Mouse (Mus musculus) layer of hippocampus, adult 9-10 months (tissue): ENCODE results near the gene Tbc1d16.

ENCODE experiments used
- DNase-seq: peaks from one replicate; pipeline ENCODE4 v3.0.0; 2022; ENCODE audit warnings: low spot score

Tbc1d16 gene

DNA sequence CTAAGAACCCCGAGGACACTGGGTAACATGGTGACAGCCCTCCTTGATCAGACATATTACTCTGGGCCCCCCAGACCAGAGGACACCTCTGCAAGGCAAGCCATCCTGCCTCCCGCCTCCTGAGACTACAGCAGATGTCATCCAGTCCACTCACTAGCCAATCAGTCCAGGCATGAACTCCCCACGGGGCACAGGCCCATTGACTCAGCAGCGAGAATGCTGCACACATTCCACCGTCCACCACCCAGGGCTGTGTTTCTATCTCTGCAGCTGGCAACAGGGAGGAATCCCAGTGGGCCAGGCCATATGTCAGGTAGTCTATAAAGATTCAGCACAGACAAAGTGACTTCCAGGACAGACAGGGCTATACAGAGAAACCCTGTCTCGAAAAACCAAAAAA, 20.3 kb downstream of the Tbc1d16 start:
- DNase-seq, result no peak

DNA sequence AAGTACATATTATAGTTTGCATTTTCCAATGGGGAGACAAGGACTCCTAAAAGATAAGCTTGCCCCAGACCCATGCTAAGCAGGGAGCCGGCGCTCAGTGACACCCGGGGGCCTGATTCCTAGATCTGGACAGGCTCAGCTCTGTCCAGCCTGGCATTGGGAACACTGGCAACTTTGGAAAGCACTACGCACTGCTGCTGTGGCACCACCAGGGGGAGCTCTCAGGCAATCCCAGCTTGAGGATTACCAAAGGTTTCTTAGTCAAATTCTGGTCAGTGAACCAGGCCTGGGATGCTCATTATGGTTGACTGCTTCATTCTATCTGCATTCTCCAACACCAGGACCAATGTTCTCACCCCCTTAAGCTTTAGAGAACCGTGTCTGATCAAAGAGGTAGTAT, 21.7 kb downstream of the Tbc1d16 start:
- DNase-seq, result no peak

DNA sequence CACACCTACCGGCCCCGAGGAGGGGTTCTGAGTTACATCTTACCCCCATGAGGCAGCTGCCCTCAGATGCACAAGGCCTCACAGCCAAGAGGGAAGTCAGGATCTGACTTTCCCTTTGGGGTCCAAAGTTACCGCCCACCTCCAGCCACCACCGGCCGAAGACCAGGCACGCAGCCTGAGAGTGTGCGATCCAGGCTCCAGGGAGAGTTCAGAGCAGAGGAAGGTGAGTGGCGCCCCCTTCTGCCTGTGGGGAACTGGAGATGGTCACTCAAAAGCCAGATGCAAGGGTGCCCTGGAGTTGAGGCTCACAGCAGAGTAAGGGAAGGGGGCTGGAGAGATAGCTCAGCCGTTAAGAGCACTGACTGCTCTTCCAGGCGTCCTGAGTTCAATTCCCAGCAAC, 22.6 kb downstream of the Tbc1d16 start:
- DNase-seq, result no peak

DNA sequence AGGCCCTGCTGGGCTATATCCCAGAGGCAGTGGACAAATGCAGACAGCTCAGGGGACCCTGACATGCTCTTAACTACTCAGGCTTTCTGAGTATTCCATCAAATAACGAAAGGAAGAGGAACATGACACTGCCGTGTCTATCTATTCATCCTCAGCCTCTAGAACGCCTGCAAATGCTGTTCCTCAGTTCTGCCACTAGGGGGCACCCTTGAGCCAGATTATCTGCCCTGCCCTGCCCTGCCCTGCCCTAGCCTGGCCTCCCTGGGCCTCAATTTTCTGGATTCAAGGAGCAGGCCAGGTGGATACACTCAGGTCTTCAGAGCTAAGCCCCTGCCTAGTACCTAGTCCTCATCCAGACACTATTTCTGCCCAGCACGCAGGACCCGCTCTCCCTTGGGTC, 24.9 kb downstream of the Tbc1d16 start:
- DNase-seq, result no peak

DNA sequence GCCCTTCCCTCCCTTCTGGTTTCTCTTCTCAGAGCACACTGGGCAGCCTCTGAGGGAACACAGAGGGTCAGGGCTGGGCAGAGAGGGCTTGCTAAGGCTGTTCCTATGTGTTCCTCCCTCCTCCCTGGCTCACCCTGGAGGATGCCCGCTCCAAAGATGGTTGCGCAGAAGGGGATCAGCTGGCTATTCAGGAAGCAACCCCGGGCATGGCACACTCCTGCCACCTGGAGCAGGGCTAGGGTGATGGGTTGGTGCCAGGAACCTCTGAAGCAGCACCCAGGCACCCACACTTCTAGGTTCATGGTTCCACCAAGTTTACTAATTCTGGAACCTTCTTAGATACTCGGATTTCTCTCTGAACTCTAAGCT, 29.1 kb downstream of the Tbc1d16 start:
- no peak for DNase-seq

DNA sequence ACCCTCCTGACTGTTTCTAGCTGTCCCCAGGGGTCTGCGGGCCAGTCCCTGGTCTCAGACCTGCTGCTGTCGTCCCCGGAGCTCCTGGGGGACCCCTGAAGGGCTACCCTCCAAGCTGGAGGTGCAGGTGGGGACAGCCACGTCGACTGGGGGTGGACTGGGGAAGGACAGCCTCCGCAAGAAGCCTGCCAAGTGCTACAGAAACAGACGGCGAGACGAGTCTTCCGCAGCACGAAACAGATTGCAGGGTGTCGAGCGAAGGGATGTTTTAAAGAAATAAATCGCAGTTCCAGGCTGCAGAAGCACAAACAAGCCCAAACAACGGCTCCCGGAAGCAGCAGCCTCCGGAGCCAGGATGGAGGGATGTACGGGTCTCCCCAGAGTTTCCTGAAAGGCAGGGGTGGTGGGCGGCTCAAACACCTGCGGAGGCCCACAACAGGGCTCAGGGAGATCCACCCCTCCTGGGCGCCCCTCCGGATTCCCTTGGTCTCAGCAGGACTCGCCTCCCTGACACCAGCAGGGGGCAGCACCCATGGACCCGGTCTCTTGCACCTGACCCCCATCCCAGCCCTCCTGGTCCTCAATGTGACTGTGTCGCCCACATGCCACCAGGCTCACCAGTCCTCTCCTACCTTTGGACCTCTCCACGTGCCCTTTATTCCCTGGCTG, 29.6 kb downstream of the Tbc1d16 start:
- no peak for DNase-seq

DNA sequence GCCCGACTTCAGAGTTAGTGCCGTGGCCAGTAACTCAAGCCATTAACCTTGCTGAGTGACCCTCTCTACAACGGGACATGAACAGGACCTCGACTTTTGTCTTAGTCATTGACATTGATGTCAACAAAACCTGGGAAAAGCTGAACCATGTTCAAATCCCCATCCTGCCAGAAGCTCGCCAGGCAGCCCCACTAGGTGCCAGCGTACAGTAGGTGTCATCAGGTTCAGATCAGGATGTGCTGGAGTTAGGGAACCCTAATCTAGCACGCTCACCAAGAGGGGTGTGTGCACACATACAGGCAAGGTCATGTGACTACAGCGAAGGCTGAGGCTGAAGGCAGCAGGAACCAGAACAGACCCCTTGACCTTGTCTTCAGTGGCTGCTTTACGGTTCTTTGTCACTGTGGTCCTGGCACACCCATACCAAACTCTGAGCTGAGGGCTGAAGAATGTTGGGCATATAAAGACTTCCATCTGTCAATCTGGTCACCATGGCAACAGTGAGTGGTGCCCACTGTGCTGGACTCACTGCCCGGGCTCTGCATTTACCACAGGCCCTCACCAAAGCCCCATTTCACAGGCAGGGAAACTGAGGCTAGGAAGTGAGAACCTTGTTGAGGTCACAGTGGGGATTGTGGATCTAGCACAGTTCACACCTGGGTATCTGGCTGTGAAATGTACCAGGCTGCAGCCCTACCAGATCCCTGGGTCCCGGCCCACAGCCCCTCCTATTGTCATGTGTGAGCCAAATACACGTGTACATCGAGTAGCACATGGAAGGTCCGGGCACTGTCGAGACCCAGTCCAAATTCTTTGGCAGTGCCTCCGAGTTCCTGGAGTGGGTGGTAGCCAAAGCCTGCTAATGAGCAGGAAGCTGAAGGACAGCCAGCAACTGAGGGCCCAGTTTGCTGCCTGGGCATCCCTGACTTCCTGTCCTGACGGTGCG, 30.4 kb downstream of the Tbc1d16 start:
- no peak for DNase-seq

DNA sequence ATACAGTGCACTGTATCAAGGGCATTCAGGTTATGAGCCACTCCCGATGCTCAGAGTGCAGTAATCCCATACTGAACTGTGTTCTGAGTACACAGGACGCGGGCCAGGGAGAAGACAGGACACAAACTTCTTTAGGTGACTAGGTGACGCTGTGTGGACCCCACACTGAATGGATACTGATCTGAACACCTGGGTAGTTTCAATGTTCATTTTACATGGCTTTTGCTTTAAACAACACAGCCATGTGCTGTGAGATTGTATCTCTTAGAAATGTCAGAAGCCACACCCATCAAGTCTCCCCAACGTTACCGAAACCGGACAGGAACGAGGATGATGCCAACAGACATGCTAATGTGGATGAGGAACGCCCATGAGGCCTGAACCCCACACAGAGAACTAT, 35.7 kb downstream of the Tbc1d16 start:
- no peak for DNase-seq

DNA sequence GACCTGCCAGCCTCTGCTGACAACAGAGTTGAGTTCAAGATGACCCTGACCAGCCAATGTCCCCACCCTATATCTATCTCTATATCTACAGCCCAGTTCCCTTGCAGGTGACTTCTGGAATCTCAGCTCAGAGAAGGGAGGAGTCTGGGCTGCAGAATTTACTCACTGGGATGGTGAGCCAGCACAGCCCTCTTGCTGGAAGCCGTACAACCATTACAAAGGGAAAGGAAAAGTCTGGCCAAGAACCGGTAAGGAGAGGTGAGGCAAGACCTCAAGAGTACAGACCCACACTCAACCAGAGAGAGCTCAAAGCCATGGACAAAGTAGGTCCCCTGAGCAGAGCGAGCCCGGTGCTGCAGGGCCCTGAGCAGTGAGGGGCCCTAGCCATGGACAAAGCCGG, 36.1 kb downstream of the Tbc1d16 start:
- DNase-seq, result no peak

DNA sequence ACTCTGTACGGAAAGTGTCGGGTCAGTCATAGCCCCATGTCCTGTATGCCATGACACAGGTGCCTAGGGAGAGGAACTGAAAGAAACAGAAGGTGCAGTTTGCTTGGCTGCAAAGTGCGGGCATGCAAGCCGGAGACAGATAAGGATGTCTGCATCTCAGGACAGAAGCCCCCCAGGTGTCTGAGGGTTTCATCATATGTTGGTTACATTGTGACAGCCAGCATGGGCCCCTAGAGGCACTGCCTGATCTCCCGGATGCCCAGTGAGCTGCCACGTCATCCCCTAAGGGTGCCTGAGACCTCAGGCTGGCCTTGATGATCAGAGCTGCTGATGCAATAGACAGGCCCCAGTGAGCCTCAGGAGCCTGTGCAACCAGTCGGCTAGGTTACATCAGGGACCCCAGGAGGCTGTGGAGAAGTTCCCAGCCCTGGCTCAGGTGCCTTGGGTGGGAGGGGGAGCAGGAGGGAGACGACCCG, 36.7 kb downstream of the Tbc1d16 start:
- DNase-seq, result no peak

DNA sequence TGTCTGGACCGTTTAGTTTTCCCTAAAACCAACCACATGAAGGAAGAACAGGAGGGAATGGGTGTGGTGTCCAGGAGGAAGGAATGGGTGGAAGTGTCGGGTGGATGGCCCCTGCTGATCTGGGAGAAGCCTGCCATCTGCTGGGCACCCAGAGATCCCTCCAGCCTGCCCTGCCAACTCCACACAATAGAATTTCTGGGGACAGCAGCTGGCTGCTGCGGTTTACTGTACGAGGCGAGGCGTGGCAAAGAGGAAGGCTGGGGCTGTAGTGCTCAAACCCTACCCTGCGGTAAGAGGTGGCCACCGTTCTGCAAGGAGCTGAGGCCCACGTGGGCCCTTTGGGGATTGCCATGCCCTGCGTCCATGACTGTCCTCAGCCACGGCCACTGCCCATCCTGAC, 37.8 kb downstream of the Tbc1d16 start:
- DNase-seq, result no peak

DNA sequence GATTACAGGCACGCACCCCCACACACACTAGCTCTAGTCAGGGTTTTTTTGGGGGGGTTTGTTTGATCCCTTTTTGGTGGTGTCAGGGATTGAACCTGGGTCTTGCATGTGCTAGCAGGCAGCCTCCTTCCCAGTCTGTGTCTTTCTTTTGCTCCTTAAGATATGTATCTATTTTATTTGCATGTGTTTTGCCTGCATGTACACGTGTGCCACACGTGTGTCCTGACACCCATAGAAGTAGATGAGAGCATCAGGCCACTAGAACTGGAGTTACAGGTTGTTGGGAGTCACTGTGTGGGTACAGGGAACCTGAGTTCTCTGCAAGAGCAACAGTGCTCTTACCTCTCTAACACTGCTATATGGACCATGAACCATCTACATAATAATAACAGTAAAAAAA, 39.0 kb downstream of the Tbc1d16 start:
- no peak for DNase-seq

DNA sequence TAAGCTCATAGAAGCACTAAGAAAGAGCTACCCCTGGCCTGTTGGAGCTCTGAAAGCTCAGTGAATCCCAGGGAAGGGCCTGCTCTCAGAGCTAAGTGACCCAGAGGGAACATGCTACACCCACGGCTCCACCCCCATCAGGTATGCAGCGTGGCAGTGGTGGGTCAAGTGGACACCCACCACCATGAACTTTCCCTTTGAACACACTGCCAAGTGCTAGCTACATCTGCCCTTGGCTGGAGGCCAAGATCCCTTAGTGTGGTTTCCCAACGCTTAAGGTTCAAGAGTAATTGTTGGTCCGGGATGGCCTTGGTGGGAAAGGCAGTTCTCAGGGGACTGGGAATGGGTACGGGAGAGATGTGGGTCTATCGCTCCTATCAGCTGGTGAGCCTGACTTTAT, 39.9 kb downstream of the Tbc1d16 start:
- DNase-seq, result no peak

DNA sequence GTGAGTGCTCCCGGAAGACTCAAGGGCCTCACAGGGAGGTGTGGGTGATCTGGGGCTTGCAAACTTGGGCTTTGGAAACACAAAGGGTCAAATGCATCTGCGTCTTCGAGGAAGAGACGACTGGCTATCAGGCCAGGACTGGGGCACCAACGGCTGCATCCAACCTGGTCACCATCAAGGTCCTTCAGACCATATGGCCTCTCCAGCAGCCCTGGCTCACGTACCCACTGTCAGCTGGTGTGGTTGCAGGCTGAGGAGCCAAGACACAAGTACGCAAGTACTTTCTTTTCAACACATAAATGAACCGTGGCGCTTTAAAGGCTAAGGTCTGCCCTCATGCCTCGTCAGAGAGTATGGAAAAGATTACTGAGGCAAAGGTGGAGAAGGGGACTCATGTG, 40.5 kb downstream of the Tbc1d16 start:
- no peak for DNase-seq

DNA sequence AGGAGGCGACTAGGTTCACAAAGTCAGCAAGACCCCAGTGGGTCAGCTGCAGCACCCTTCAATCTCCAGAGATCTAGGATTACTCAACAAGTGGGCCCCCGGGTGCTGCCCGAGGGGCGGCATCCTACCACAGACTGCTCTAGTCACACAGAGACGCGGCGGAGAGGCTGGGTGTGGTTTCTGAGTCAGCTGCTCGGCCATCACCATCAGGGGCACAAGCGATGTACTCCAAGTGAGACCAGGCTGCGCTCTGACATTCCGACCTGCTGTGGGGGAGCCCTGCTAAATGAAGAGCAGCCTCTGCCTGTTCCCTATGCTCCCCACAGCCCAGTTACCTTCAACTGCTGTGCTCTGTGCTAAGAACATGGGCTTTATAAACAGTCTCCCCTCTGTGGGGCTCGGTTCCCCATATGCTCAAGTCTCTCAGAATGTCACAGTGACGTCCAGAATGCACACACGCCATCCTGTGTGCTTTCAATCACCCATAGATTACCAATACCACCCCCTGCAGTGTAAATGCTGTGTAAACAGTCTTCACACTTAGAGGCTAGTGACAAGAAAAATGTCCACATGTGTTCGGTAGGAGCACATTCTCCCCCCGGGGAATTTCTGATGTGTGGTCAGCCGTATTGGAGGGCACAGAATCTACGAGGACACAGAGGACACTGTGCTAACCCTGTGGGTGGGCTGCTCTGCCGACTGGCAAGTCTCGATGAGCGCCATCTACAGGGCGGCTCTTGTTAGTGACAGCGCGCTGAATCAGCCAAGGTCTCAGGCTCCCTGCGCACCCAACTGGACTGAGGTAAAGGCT, 41.1 kb downstream of the Tbc1d16 start:
- no peak for DNase-seq

DNA sequence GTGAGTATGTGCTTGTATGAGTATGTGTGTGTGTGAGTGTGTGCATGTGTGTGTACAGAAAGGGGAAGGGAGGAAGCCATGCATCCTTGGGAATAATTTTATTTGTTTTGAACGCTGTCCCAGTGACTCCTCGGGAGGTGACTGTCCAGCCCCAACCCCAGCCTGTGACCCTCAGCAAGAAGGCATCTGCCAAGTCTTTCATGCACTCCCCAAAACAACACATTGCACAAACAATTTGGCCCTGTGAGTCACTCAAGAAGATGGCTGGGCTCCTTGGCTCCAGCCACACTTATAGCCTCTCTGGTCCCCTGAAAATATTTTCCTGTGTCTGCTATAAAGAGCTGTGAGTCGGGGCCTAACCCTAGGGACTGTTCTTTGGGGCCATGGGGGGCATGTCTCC, 41.9 kb downstream of the Tbc1d16 start:
- DNase-seq, result no peak

DNA sequence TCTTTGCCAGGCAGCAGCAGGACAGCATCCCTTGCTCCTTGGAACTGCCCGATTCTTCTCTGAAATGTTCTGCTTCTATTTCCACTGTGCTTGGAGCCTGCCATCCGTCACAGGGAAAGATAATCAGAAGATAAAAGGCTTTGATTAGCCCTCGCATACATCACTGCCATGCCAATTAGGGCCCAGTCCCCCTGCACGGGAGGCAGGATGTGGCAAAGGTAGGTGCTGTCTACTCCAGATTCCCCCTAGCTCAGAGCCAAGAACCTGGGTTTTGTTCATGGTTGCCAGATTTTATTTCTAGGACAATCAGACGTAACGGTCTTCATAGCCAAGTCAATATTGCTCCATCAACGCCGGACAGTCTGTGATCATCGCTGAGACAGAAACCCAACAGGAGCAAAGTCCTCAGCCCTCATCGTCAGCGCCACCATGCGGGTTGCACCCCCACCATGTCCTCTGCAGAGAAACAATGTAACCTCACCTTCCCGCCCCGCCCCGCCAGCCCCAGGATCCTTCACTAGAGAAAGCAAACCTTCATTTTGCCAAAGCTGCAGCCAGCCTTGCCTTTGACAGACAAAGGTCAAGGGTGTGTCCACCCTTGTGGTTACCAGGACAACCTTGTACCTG, 44.5 kb downstream of the Tbc1d16 start:
- no peak for DNase-seq

DNA sequence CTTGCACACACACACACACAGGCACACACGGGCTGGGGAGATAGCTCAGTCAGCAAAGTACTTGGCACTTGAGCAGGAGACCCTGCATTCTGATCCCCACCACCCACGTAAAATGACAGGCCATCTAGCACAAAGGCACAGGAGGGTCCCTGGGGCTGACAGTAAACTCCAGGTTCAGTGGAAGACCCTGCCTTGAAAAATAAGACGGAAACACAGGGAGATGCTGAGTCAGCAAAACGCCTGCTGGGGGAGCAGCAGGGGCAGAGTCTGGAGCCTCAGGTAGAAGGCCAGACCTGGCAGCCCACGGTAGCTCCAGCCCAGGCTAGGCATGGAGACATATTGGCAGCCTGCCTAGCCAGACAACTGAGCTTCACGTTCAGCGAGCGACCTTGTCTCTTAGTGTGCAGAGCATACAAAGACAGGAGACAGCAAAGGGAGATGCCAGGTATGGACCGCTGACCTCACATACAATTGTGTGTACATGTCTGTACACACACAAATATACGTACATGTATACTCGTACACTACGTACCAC, 46.4 kb downstream of the Tbc1d16 start:
- DNase-seq, result no peak

DNA sequence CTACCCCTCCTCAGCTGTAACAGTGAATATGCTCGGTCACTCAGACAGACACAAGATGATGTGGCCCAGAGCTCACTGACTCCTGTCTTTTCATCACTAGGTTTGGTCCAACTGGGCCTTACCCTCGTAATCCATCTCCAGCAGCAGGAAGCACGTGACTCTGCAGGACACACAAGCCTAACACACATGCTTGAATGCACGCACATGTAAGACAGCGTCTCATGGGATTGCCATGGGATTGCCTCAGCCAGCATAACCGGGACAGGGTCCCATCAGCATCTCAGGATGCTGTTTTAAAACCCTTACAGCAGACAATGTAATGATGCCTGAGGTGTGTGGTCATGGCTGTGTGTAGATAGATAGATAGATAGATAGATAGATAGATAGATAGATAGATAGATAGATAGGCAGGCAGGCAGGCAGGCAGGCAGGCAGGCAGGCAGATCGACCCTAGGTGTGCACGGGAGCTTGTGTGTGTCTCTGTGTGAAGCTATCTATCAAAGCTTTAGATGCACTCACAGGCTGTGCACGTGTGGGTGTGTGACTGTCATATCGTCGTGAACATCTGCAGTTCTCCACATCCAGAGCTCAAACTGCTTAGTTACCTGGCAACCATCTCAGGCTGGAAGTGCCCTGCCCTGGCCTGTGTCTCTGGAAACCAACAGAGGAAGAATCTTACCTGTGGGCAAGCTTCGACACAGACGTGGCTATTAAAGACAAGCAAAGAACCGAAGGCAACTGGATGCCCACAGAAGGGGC, 47.3 kb downstream of the Tbc1d16 start:
- DNase-seq, result no peak

DNA sequence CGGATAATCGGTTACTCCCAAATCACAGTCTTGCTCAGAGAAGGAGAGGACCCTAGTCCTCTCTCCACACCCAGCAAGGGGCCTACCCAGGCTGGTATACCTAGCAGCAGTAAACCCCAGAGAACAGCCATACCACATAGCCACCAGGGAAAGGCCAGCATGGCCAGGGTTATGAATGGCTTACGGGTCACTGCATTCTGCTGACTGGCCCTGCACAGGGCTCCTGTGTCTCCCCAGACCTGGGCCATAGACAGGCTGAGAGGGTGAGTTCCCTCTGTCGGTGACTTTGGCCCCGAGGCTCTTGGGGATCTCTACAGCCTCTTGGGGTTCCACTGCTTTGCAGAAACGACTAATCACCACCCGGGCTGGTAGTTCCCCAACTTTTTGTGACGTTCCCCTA, 50.0 kb downstream of the Tbc1d16 start:
- no peak for DNase-seq
